Mouse (Mus musculus): Measurements from ENCODE around the gene B430218F22Rik.

- no peak for TF ChIP-seq MEF2A (IDR thresholded peaks at IDR 0.05; ENCODE audit: extremely low read depth, insufficient replicate concordance, low read depth, low read length, poor library complexity, severe bottlenecking)
- no peak for TF ChIP-seq TAL1 (IDR thresholded peaks at IDR 0.05; ENCODE audit: low read length)
- TF ChIP-seq CTCF (IDR thresholded peaks at IDR 0.05 in 2 of 3, conservative IDR thresholded peaks at IDR 0.05 in 1 of 3; ENCODE audit: control insufficient read depth in 1 of 3, insufficient read depth in 1 of 3, low read depth in 2 of 3, low read length in 3 of 3, poor library complexity in 1 of 3, severe bottlenecking in 1 of 3) = no peak
- no peak for TF ChIP-seq POLR2AphosphoS5 (IDR thresholded peaks at IDR 0.05; ENCODE audit: borderline replicate concordance, low read depth, low read length)
- TF ChIP-seq GABPA (IDR thresholded peaks at IDR 0.05; ENCODE audit: low read depth, low read length) = no peak
- no peak for TF ChIP-seq GATA1 (IDR thresholded peaks at IDR 0.05; ENCODE audit: low read depth, low read length)
- no peak for TF ChIP-seq ZNF384 (IDR thresholded peaks at IDR 0.05; ENCODE audit: low read depth, low read length)
- no peak for TF ChIP-seq ZC3H11A (IDR thresholded peaks at IDR 0.05; ENCODE audit: low read depth, low read length)
Observed at GRCm38 (mm10) chr13:118420847-118421246, 34.4 kb downstream of the B430218F22Rik start.
